Mouse (Mus musculus): ENCODE measurements around the gene Usp19.

Gene Usp19

GRCm38 (mm10) chr9:108469430-108469829 is 21.0 kb upstream of the Usp19 start:
- DNase-seq (ENCODE audit: low read depth): no peak

DNA sequence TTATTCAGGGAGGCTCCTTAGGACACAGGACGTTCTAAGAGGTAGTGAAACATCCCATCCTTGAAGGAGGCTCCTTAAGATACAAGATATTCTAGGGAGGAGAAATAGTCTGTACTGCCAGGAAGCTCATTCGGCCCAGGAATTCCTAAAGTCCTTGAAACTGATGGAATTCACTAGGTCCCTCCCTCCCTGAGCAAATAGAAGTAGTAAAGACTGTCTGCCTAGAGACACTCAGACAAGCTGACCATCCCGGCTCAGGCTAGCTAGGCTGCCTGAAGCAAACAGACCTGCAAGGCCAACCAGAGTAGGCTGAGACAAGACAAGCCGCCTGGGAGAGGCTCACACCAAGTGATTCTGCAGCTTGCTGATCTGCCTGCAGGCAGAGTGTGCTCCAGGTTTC is 20.6 kb upstream of the Usp19 start:
- DNase-seq (ENCODE audit: low read depth): no peak

GRCm38 (mm10) chr9:108474528-108474927 is 15.9 kb upstream of the Usp19 start:
- no peak for DNase-seq (ENCODE audit: low read depth)

DNA sequence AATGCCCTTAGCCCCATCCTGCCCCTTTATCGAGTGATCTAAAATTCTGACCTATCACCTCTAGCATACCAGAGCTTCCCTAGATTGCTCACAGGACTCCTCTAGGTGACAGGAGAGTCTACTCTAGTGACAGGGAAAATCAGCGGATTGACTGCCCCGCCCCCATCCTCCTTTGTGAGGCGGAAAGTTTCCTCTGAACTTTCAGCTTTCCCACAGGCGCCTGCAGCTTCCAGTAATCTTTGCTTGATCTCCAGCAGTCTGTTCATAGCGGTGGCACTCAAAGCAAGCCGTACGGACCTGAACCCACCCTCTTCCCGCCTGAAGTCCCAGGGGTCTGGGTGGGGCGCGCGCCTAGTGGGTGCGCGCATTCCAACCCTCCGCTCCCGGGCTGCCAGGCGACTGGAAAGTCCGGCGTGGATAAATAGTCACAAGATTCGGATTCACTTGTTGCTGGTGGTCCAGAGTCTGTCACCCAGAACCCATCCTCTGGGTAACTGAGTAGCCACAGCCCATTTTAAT is 11.7 kb upstream of the Usp19 start:
- DNase-seq (ENCODE audit: low read depth): peak; percentile 17

DNA sequence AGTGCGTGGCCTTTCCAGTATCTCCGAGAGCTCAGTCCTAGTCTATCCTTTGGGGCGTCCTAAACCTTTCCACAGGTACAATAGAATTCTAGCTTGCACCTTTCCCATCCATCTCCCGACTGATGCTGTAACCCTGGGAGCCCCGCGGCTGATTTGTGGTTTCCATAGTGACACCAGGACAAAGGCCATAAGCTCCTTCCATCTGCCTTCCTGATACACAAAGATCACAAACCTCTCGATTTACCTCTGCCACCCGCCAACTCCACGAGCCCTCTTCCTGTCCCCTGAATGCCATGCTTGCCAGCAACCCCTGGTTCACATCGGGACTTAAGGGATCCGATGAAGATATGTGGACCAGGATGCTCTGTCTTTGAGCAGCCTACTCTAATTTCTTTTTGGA is 11.2 kb upstream of the Usp19 start:
- DNase-seq (ENCODE audit: low read depth): no peak

DNA sequence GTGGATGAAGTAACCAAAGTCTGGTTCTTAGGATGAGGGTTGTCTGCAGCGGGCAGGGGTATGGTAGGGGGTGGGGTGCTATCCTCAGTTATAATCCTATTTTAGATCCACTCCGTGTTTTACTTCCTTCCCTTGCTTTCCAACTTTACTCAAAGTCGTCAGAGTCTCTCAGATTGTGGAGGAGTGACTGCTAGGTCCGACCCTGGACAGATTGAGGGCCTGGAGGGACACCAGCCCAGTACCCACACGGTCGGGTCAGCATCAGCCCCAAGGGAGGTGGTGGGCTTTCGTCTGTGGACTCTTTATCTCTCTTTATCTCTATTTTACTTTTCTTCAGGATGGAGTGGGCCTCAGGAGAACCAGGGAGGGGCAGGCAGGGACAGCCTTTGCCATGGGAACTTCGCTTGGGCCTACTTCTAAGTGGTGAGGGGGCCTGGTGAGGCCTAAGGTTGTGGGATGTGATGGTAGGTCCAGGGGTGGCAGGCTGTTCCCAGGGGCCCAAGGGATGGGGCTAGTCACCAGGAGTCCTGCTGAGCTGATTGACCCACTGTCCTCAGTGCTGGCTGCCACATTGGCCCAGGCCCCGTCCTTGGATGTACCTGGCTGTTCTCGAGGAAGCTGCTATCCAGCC is 10.6 kb upstream of the Usp19 start, which contains the start of gene Lamb2:
TSS of gene Lamb2 (plus strand) at position 16 of the 631 bp plus-strand sequence.
- DNase-seq (ENCODE audit: low read depth): peak; percentile 47

DNA sequence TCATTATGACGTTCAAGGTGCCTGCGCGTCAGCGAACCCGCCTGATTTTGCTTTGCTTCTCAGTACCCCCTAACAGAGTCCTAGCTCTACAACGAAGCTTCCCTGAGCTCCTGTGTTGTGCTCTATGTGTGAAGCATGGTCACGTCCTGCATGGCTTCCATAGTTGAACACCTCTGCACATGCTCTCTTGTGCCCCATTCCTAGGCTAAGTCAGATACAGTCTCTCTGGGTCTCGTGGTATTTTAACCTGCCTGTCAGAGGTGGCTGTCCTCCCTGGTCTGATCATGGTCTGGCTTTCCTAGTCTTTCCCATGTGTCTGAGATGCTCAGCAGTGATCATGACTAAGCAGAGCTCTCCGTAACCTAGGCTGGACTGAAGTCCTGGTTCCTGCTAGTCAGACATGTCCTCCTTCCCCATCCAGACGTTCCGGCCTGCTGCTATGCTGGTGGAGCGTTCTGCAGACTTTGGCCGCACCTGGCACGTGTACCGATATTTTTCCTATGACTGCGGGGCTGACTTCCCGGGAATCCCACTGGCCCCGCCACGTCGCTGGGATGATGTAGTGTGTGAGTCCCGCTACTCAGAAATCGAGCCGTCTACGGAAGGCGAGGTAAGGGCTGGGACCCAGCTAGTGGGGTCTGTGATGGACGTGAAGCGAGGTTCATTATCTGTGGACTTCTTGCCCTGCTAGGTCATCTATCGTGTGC is 9.4 kb upstream of the Usp19 start:
- no peak for DNase-seq (ENCODE audit: low read depth)

GRCm38 (mm10) chr9:108481520-108482210 is 8.7 kb upstream of the Usp19 start:
- no peak for DNase-seq (ENCODE audit: low read depth)

DNA sequence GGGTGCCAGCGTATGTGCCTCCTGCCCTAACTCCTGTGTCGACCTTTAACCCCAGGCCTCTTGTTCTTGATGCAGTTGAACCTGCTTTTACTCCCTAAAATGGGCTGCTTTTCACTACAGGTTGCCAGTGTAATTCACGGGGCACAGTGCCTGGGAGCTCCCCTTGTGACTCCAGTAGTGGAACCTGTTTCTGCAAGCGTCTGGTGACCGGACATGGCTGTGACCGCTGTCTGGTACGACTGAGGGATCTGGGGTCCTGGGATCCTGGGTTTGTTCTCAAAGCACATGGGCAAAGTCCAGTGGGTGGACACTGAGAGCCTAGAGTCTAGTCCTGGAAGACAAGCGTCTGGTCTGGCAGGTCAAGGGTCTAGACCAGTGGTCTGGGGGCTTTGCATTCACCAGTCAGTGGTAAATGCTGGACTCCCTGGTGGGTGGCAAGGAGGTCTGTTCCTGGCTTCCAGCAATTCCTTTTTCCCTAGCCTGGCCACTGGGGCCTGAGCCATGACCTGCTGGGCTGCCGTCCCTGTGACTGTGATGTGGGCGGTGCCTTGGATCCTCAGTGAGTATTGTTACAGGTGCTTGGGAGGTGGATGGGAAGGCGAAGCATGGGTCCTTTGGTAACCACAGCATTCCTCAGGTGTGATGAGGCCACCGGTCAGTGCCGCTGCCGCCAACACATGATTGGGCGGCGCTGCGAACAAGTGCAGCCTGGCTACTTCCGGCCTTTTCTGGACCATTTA is 7.2 kb upstream of the Usp19 start:
- DNase-seq (ENCODE audit: low read depth): no peak

- DNase-seq (ENCODE audit: low read depth): no peak
These were observed 6.4 kb upstream of the Usp19 start for GRCm38 (mm10) chr9:108484021-108484420.

- no peak for DNase-seq (ENCODE audit: low read depth)
These were observed 5.0 kb upstream of the Usp19 start for GRCm38 (mm10) chr9:108485301-108485875.

- DNase-seq (ENCODE audit: low read depth): no peak
These were observed 3.4 kb upstream of the Usp19 start for GRCm38 (mm10) chr9:108486973-108487530.

DNA sequence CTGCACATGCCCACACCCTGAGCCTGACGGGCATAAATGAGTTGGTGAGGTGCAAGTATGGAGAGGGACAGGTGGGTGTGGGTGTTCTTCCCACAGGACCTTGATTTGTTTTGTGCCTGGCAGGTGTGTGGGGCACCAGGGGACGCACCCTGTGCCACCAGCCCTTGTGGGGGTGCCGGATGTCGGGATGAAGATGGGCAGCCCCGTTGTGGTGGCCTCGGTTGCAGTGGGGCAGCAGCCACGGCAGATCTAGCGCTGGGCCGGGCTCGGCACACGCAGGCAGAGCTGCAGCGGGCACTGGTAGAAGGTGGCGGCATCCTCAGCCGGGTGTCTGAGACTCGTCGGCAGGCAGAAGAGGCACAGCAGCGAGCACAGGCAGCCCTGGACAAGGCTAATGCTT is 2.0 kb upstream of the Usp19 start:
- no peak for DNase-seq (ENCODE audit: low read depth)

DNA sequence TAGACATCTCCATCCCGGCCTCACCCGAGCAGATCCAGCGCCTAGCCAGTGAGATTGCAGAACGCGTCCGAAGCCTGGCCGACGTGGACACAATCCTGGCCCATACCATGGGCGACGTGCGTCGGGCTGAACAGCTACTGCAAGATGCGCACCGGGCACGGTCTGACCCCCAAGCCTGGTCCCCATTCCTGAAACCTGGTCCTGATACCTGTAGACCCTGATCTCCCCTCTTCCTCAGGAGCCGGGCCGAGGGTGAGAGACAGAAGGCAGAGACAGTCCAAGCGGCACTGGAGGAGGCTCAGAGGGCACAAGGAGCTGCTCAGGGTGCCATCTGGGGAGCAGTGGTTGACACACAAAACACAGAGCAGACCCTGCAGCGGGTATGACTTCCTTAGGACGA is 1.2 kb upstream of the Usp19 start:
- DNase-seq (ENCODE audit: low read depth): no peak

DNA sequence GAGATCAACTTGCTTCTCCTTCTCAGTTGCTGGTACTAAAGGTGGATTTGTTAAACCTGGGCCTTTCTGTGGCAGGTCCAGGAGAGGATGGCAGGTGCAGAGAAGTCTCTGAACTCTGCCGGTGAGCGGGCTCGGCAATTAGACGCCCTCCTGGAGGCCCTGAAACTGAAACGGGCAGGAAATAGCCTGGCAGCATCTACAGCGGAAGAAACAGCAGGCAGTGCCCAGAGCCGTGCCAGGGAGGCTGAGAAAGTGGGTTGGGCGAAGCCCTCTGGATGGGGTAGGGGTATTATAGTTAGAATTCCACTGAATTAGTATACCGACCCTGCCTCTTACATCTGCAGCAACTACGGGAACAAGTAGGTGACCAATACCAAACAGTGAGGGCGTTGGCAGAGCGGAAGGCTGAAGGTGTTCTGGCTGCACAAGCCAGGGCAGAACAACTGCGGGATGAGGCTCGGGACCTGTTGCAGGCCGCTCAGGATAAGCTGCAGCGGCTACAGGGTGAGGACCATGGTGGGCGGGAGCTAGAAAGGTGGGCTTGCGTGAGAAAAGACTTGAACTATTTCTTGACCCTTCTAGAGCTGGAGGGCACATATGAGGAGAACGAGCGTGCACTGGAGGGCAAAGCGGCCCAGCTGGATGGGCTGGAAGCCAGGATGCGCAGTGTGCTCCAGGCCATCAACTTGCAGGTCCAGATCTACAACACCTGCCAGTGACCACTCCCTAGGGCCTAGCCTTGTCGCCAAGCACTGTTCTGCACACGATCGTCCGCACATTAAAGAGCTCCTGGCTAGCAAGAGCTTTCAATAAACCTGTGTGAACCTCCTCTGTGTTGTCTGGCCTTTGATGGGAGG is 472 bp upstream of the Usp19 start:
- DNase-seq (ENCODE audit: low read depth): no peak

DNA sequence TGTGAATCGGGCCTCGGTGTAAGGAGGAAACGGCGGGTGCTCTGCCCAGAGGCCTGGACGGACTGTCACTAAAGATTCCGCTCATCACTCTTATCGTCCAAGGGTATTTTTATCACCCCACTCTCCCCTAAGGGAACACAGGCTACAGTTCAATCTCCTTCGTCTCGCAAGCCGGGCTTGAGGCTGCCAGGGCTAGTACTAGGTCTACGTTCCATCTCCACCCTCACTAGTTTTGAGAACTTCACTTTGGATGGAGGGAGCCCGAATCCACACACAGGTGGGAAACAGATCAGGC is 831 bp downstream of the Usp19 start:
- DNase-seq (ENCODE audit: low read depth): no peak

- peak; percentile 36 for DNase-seq (ENCODE audit: low read depth)
These were observed 1.8 kb downstream of the Usp19 start for GRCm38 (mm10) chr9:108492043-108492750.

DNA sequence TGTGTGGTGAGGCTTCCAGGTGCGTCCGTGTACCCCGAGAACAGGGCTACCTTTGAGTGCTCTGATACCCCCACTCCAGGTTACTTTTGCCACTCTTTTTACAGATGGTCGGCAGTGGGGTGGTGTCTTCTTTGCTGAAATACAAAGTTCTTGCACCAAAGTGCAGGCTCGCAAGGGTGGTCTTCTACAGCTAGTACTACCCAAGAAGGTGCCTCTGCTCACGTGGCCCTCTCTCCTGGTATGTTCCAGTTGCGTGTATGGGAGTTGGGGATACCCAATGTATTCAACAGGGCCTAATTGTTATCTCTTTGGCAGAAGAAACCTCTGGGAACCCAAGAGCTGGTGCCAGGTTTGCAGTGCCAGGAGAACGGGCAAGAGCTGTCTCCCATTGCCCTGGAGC is 2.8 kb downstream of the Usp19 start:
- no peak for DNase-seq (ENCODE audit: low read depth)

GRCm38 (mm10) chr9:108494146-108494825 is 3.9 kb downstream of the Usp19 start:
- no peak for DNase-seq (ENCODE audit: low read depth)

- DNase-seq (ENCODE audit: low read depth): no peak
These were observed 4.5 kb downstream of the Usp19 start for GRCm38 (mm10) chr9:108494905-108495304.
